Mouse (Mus musculus) testis, adult 2 months (tissue): ENCODE measurements around the gene Mrln. TPM values are rescaled to one million over a fixed set of nuclear protein-coding genes. Genes with fewer than 3 reads are reported as not detected.
A peak's percentile ranks its signal among the peaks of the same experiment; 100 is the strongest.

Experiments
- H3K27ac ChIP-seq: fragments of 200-500 bp; 2 replicates; pipeline ENCODE4 v1.5.1; 2012; ENCODE audit warnings: low read depth, low read length; ENCODE audit not compliant: control insufficient read depth, insufficient read depth
- H3K27me3 ChIP-seq: fragments of 200-500 bp; 2 replicates; pipeline ENCODE4 v1.6.1; 2012; ENCODE audit warnings: mild to moderate bottlenecking, low read length, moderate library complexity; ENCODE audit not compliant: control insufficient read depth, insufficient read depth
- H3K36me3 ChIP-seq: fragments of 200-500 bp; 2 replicates; pipeline ENCODE4 v1.6.1; 2012; ENCODE audit warnings: mild to moderate bottlenecking, low read length; ENCODE audit not compliant: control insufficient read depth, insufficient read depth
- H3K4me1 ChIP-seq: fragments of 200-500 bp; 2 replicates; pipeline ENCODE4 v1.6.1; 2012; ENCODE audit warnings: low read length; ENCODE audit not compliant: control insufficient read depth, insufficient read depth
- H3K4me3 ChIP-seq: fragments of 200-500 bp; 2 replicates; pipeline ENCODE4 v1.5.1; 2012; ENCODE audit warnings: low read depth, mild to moderate bottlenecking, low read length, moderate library complexity, mixed read lengths; ENCODE audit not compliant: control insufficient read depth
- CTCF ChIP-seq: fragments of 200-500 bp; IDR thresholded peaks from 2 replicates; pipeline ENCODE4 v1.5.1; 2012; ENCODE audit warnings: low read depth, mild to moderate bottlenecking, inconsistent platforms, low read length, moderate library complexity; ENCODE audit not compliant: control insufficient read depth, insufficient read depth, insufficient replicate concordance
- POLR2A ChIP-seq: fragments of 200-500 bp; IDR thresholded peaks from 2 replicates; pipeline ENCODE4 v1.6.1; 2012; ENCODE audit warnings: low read depth, mild to moderate bottlenecking, inconsistent platforms, low read length, moderate library complexity; ENCODE audit not compliant: control insufficient read depth
- polyA plus RNA-seq: library from polyadenylated mRNA; depleted of rRNA; stranded (reverse); fragments of >200 nt; gene quantifications from 2 replicates; pipeline ENCODE4 v1.2.3, GENCODE M21; 2012

The Mrln gene
- polyA plus RNA-seq, 1 experiment: 1.6 TPM

- H3K27ac ChIP-seq: no peak overlapping the region
- H3K36me3 ChIP-seq: no peaks in the 10 kb centered on the region
- H3K4me3 ChIP-seq: no peak overlapping the region
- TF ChIP-seq POLR2A (no peak), CTCF (no peak)
- H3K27me3 ChIP-seq: no peaks in the 10 kb centered on the region
- peaks cover 4% of the 10 kb centered on the region; the same call in 1 of the 2 replicates for H3K4me1 ChIP-seq
These were observed 38.4 kb downstream of the Mrln start for GRCm38 (mm10) chr10:70242751-70243444.

DNA sequence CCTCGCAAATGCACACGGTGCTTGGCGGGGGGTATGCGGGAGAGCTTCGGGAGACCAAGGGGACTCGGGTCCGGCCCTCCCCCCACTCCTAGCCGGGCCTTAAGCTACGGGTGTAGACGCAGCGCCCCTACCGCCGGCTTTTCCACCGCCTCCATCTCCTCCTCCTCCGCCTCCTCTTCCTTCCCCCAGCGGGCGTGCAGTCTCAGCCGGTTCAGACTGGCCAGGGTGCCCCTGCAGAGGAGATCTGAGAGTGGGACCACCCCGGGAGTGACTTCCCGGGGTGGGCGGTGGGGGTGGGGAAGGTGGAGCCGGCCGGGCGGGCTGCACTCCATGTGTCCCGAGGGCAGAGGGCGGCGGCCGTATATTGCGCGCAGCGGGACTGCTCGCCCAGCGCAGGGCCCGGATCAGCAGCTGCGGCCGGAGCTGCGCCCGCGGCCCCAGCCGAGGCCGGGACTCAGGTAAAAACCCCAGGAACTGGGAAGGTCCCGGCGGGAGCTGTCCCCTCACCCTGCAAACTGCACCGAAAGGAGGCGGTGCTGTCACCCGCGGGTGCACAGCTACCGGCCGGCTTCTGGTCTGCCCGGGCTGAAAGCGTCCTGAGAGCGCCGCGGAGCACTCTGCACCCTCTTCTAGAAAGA is 40.6 kb downstream of the Mrln start, which contains the start of gene Slc16a9:
TSS of gene Slc16a9 (plus strand) at position 180 of the 638 bp plus-strand sequence.
- H3K4me1 ChIP-seq: peaks cover 4% of the 10 kb centered on the region; the same call in 1 of the 2 replicates
- H3K27me3 ChIP-seq: no peaks in the 10 kb centered on the region
- no peaks in the 10 kb centered on the region for H3K36me3 ChIP-seq
- H3K4me3 ChIP-seq: peak within 1 kb of the TSS; percentile 65
- H3K27ac ChIP-seq: no peak within 1 kb of the TSS
- TF ChIP-seq POLR2A: no peak
- no peak for TF ChIP-seq CTCF

GRCm38 (mm10) chr10:70245559-70245945 is 41.1 kb downstream of the Mrln start:
- H3K4me1 ChIP-seq: peaks cover 4% of the 10 kb centered on the region; the same call in 1 of the 2 replicates
- no peaks in the 10 kb centered on the region for H3K36me3 ChIP-seq
- no peak overlapping the region for H3K27ac ChIP-seq
- TF ChIP-seq POLR2A (no peak), CTCF (no peak)
- H3K4me3 ChIP-seq: peak overlapping the region; percentile 65
- no peaks in the 10 kb centered on the region for H3K27me3 ChIP-seq

GRCm38 (mm10) chr10:70246076-70246475 is 41.6 kb downstream of the Mrln start:
- no peaks in the 10 kb centered on the region for H3K27me3 ChIP-seq
- peaks cover 4% of the 10 kb centered on the region; the same call in 1 of the 2 replicates for H3K4me1 ChIP-seq
- no peaks in the 10 kb centered on the region for H3K36me3 ChIP-seq
- no peak overlapping the region for H3K4me3 ChIP-seq
- no peak for TF ChIP-seq POLR2A
- no peak for TF ChIP-seq CTCF
- no peak overlapping the region for H3K27ac ChIP-seq

GRCm38 (mm10) chr10:70250354-70250753 is 45.9 kb downstream of the Mrln start:
- Histone ChIP-seq H3K36me3 (no peaks in the 10 kb centered on the region), H3K27ac (no peak overlapping the region), H3K27me3 (no peaks in the 10 kb centered on the region), H3K4me1 (peaks cover 3% of the 10 kb centered on the region; the same call in 1 of the 2 replicates), H3K4me3 (no peak overlapping the region)
- no peak for TF ChIP-seq CTCF
- no peak for TF ChIP-seq POLR2A

GRCm38 (mm10) chr10:70250766-70251165 is 46.3 kb downstream of the Mrln start:
- H3K4me3 ChIP-seq: no peak overlapping the region
- H3K36me3 ChIP-seq: no peaks in the 10 kb centered on the region
- no peaks in the 10 kb centered on the region for H3K27me3 ChIP-seq
- no peak overlapping the region for H3K27ac ChIP-seq
- TF ChIP-seq CTCF: no peak
- TF ChIP-seq POLR2A: no peak
- no peaks in the 10 kb centered on the region for H3K4me1 ChIP-seq

DNA sequence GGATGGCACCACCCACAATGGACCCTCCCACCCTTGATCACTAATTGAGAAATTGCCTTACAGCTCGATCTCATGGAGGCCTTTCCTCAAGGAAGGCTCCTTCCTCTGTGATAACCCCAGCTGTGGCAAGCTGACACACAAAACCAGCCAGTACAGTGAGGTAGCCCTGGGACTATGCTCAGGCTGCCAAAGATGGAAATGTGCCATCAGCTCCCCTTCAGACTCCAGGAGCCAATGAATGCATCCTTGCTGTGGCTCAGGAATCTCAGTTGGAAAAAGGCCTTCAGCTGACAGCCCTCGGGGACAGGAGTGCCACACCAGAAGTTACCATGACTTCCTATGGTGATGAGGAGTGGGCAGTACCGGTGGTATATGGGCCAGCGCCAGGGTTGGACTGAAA is 50.2 kb downstream of the Mrln start:
- TF ChIP-seq CTCF: no peak
- no peak for TF ChIP-seq POLR2A
- Histone ChIP-seq H3K36me3 (no peaks in the 10 kb centered on the region), H3K27ac (no peak overlapping the region), H3K4me1 (no peaks in the 10 kb centered on the region), H3K27me3 (no peaks in the 10 kb centered on the region), H3K4me3 (no peak overlapping the region)
